Mouse (Mus musculus): ENCODE data around the gene Cacna1c.

Gene Cacna1c

DNA sequence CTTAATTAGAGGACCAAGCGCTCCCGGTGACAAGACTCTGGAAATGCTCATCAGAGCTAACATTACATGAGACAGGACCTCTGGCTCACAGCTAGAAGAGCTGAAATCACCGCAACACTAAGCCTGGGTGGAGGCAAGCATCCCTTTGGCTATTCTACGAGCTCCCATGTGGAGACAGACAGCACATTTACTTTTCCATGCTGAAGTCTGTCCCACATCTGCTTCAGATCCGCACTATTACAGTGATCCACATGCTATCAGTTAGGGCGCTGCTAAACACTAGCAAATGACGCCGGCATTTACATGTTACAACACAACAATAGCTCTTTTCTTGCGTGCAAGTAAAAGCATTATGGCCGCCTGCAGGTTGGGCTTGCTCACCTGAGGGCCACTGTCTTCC lies 178.7 kb downstream of the Cacna1c start:
- in situ Hi-C loops (cut with MboI; ENCODE audit: low sequenced_read_pairs), result no loop called here

DNA sequence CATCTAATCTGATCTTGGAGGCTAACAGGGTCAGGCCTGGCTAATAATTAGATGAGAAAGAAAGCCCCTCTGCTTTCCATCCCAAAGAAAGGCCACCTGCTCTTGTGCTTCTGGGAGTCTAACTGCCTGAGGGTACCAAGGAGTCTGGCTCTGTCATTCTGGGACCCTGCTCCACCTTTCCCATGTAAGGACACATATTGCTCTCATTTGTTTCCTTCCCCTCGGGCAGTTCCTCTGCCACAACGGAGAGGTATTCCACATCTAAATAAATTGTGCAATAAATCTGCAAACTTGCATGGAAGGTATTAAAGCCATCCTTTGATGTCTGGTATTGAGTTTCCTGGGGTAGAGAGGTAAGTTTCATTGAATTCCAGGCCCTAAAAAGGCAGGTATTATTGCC lies 180.9 kb downstream of the Cacna1c start:
- in situ Hi-C loops (cut with MboI; ENCODE audit: low sequenced_read_pairs), result no loop called here

DNA sequence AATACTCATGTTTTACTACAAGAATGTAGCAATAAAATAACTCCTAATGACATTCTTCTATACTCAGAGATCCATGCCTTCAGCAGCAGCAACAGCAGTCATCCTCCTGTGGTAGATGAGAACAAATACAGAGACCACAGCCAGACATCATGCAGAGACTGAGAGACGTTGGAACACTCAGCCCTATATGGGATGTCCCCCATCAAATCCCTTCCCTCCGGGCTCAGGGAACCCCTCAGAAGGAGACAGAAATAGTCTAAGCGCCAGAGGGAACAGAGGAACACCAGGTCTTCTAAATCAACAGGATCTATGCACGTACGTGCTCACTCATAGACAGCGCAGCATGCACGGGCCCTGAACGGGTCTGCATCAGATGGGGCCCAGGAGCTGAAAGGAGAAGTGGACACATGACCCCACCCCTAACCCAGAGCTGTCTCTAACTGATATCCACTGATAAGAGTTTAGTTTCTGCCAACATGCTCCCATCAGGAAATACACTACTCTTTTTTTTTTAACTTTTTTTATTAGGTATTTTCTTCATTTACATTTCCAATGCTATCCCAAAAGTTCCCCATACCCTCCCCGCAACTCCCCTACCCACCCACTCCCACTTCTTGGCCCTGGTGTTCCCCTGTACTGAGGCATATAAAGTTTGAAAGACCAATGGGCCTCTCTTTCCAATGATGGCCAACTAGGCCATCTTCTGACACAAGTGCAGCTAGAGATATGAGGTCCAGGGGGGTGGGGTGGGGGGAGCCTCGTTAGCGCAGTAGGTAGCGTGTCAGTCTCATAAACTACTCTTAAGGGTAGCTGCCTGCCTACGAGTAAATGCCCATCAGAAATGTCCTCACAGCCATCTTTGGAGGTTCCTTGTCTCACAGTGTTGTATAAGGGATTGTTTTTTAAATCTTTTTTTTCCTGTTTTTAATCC lies 182.8 kb downstream of the Cacna1c start:
- in situ Hi-C loops (cut with MboI; ENCODE audit: low sequenced_read_pairs), result no loop called here

GRCm38 (mm10) chr6:119010875-119011274 lies 185.3 kb downstream of the Cacna1c start:
- in situ Hi-C loops (cut with MboI; ENCODE audit: low sequenced_read_pairs), result no loop called here

DNA sequence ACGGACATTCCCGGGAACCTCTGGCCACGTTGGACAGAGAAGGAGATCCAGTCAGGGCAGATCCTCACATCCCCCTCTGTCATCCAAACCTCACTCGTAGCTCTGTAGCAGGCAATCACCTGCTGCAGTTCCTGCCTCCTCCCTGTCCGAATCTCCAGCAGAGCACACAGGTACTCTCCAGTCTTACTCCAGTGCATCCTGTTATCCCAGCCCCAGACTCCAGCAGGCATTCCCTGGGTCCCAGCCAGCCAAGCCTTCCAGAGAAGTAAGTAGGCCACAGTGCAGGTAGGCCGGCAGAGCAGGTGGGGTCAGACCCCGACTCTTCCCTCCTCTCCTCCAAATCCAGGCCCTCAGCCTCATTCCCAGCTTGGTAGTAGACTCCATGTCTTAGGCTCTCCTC lies 186.7 kb downstream of the Cacna1c start:
- in situ Hi-C loops (cut with MboI; ENCODE audit: low sequenced_read_pairs), result no loop called here

GRCm38 (mm10) chr6:119008638-119009166 lies 187.5 kb downstream of the Cacna1c start:
- in situ Hi-C loops (cut with MboI; ENCODE audit: low sequenced_read_pairs), result no loop called here

DNA sequence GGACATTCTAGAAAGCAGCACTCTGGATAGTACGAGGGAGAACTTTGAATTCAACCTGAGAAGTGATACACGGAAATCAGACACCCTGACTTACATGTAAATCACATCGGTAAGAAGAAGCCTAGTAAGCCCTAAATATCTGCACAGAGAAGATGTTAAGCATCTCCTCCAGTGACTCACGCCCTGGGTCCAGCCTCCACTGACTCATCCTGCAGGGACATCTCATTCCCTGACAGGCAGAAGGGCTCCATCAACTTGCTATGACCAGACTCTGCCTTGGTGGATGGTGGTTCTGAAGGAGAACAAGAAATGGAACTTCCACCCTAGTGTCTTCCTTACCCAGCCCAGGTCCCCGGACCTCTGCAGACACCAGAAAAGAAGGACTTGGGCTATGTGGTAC lies 191.6 kb downstream of the Cacna1c start:
- in situ Hi-C loops (cut with MboI; ENCODE audit: low sequenced_read_pairs), result no loop called here

GRCm38 (mm10) chr6:119001442-119001841 lies 194.8 kb downstream of the Cacna1c start:
- in situ Hi-C loops (cut with MboI; ENCODE audit: low sequenced_read_pairs), result no loop called here

- in situ Hi-C loops (cut with MboI; ENCODE audit: low sequenced_read_pairs), result no loop called here
Measured at GRCm38 (mm10) chr6:119000255-119000654, 196.0 kb downstream of the Cacna1c start.

DNA sequence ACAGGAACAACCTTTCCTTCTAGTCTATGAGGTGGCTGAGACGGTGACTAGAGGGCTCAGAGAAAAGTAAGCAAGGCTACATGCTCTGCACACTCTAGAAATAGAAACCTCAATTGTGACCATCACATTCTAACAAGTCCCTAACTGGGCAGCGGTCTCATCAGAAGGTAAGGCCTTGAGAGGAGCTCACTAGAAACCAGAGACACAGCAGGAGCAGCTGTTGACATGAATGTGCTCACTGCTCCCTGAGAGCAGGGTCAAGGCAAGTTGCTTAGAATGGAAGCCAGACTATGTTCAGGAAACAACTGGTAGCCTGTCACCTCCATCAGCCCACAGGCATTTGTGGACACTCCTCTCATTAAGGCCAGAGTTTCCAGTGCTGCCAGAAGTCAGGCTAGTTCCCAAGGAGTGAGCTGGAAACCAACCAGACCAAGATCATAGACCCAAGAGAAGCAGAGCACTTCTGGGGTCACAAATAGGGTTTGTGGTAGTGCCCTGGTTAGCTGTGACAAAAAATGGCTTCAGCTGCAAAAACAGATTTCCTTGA lies 196.8 kb downstream of the Cacna1c start:
- in situ Hi-C loops (cut with MboI; ENCODE audit: low sequenced_read_pairs), result no loop called here

GRCm38 (mm10) chr6:118997397-118997796 lies 198.8 kb downstream of the Cacna1c start:
- in situ Hi-C loops (cut with MboI; ENCODE audit: low sequenced_read_pairs), result no loop called here

DNA sequence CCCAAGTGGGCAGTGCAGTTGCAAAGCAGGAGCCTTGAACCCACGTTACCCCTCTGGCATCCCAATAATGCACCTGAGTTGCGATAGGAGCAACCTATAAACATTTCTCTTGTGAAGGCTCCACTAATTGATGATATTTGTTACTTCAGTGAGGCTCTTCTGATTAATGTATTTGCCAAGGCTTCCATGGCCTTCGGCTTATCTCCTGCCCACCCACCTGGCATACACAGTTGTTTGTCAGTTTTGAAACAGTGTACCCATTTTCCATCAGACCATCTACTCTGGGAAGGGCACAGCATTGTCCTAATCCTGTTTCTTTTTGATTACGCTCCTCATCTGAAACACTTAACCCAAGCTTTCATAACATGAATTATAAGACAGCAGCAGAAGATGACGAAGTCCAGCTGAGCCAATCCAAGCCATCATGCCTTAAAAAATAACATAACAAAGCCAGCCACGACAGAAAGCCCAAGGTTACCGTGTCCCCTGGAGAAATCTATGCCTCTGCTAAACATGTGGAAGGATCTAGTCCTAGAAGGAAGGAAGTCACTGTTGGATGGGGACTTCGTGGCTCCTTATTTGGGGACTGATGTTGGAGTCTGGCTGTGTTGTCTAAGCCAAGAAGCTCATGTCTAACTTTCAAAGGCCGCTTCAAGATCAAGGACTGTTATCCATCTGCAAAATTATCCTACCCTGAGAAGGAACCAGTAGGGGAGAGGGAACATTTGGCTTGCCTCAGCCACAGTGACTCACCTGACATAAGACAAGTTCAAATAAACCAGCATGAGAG lies 201.8 kb downstream of the Cacna1c start:
- in situ Hi-C loops (cut with MboI; ENCODE audit: low sequenced_read_pairs), result no loop called here

DNA sequence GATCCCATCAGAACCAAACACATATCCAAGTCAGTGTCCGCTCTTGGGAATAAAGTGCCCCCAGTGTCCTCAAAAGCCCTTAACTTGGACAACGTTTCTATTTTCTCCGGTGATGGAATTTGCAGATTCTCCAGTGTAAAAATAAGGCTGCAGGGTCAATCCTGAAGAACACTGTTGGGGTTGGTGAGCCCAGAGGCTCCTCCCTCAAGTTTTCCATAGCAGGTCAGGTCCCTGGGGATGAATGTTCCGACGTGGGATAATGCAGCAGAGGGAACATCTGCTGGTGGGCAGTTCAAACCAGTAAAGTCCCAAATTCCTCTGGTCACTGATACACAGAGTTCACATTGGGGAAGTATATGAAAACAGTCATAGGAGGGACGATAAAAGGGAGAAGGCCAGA lies 203.8 kb downstream of the Cacna1c start:
- in situ Hi-C loops (cut with MboI; ENCODE audit: low sequenced_read_pairs), result no loop called here

DNA sequence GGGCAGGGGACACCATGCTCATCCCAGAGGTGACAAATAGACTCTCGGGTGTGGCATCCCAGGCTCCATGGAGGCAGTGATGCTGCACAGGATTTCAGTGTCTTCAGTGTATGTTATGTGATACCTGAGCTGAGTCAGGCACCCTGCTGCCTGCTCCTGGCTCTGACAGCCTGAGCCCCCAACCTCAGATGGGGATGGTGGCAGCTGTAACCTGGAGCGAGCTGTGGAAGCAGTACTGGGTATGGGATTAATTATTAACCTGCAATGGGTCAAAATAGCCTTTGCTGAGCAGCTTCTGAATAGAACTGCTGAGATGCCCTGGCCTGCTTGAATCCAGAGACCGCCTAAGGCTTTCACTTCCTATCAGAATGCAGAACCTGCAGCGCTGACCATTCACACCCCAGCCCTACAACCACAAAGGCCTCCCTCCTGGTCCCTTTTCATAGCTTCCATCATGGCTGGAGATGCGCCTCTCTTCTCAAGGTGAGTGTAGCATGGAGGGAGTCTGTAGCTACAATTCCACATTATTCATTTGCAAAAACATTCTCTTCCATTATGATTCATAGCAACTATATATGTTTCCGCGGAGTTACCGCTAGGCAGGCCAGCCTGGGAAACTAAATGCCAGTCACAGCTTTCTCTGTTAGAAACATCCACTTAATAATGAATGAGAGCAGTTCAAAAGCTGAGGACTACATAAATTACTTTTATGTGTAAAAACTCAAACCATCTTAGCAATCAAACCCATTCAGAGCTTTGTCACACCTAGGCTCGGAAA lies 206.0 kb downstream of the Cacna1c start:
- in situ Hi-C loops (cut with MboI; ENCODE audit: low sequenced_read_pairs), result no loop called here

GRCm38 (mm10) chr6:118984181-118984901 lies 211.9 kb downstream of the Cacna1c start:
- in situ Hi-C loops (cut with MboI; ENCODE audit: low sequenced_read_pairs), result no loop called here

DNA sequence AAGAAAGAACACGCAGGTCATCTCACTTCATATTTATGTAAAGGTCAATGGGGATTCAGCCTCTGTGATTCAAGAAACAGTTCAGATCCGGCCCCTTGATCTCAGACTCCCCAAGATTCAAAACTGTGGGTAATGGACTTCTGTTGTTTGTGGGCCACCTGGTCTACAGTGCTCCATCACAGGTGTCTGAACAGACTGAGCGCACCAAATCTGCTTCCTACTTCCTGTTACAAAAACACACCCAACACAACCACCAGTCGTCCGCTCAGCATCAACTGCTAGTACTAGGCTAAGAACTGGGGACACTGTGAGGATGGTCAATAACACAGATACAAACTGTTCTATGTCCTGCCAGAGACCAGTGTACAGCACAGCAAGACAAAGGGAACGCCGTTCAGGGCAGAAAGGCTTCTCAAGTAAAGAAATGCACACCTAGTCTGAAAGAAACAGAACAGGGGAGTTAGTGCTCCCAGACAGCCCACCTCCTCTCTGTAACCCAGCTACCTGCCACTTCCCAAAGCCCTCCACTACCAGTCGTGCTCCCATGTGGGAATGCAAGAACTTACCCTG lies 212.7 kb downstream of the Cacna1c start:
- in situ Hi-C loops (cut with MboI; ENCODE audit: low sequenced_read_pairs), result no loop called here

- in situ Hi-C loops (cut with MboI; ENCODE audit: low sequenced_read_pairs), result no loop called here
Measured at GRCm38 (mm10) chr6:118980265-118980664, 216.0 kb downstream of the Cacna1c start.

- in situ Hi-C loops (cut with MboI; ENCODE audit: low sequenced_read_pairs), result no loop called here
Measured at GRCm38 (mm10) chr6:118977443-118978271, 218.6 kb downstream of the Cacna1c start.

DNA sequence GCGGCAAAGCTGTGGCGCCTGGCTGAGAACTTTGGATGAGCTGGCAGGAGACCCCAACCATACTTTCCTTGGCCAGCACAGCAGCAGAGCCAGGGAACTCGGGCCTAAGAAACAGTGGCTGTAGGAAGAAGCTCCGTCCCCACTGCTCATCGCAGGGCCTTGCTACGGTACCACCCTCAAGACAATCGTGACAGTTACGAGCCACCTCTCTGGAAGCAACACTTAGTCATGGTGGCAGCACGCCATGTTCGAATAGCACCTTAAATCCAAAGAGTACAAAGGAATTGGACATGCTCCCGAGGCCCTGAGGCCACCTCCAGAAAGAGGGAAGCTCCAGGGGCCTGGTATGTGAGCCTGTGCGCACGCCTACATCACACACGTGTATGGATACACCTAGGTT lies 219.6 kb downstream of the Cacna1c start:
- in situ Hi-C loops (cut with MboI; ENCODE audit: low sequenced_read_pairs), result no loop called here
